Mouse (Mus musculus) liver, embryonic 15.5 days (tissue): ENCODE results near the gene Plxnb1. TPM values are rescaled to one million over a fixed set of nuclear protein-coding genes. Genes with fewer than 3 reads are reported as not detected.
"Not testable (repeated sequence)": the region's sequence is repeated elsewhere in the genome, so short reads cannot be mapped to it uniquely, and the experiment has no call there.

Source experiments
- ATAC-seq: fragments of 200-750 bp; cut with Nextera tagmentation; 2 replicates; pipeline ENCODE4 v1.8.0; 2017; ENCODE audit warnings: moderate number of reproducible peaks, mild to moderate bottlenecking, moderate library complexity; ENCODE audit not compliant: insufficient read depth
- H3K27ac ChIP-seq: fragments of 300-500 bp; sonication (generic); replicated peaks from 2 replicates; pipeline ENCODE4 v1.5.1; 2015; ENCODE audit warnings: mild to moderate bottlenecking, inconsistent platforms
- H3K27me3 ChIP-seq: fragments of 300-500 bp; sonication (generic); 2 replicates; pipeline ENCODE4 v1.6.1; 2015; ENCODE audit warnings: mild to moderate bottlenecking, inconsistent platforms
- H3K36me3 ChIP-seq: fragments of 300-500 bp; sonication (generic); replicated peaks from 2 replicates; pipeline ENCODE4 v1.6.1; 2015; ENCODE audit warnings: moderate library complexity, mild to moderate bottlenecking, inconsistent platforms
- H3K4me1 ChIP-seq: fragments of 300-500 bp; sonication (generic); replicated peaks from 2 replicates; pipeline ENCODE4 v1.6.1; 2015; ENCODE audit warnings: inconsistent platforms
- H3K4me2 ChIP-seq: fragments of 300-500 bp; sonication (generic); 2 replicates; pipeline ENCODE4 v1.6.1; 2015; ENCODE audit warnings: moderate library complexity, mild to moderate bottlenecking, inconsistent platforms
- H3K4me3 ChIP-seq: fragments of 300-500 bp; sonication (generic); replicated peaks from 2 replicates; pipeline ENCODE4 v1.5.1; 2015; ENCODE audit warnings: mild to moderate bottlenecking, inconsistent platforms
- H3K9ac ChIP-seq: fragments of 300-500 bp; sonication (generic); 2 replicates; pipeline ENCODE4 v1.6.1; 2015; ENCODE audit warnings: moderate library complexity, mild to moderate bottlenecking, inconsistent platforms
- H3K9me3 ChIP-seq: fragments of 300-500 bp; sonication (generic); replicated peaks from 2 replicates; pipeline ENCODE4 v1.6.1; 2016; ENCODE audit warnings: inconsistent platforms
- WGBS: fragments of 180-500 bp; shearing (Covaris S2); methylation state at CpG from one replicate; pipeline ENCODE4 v1.1.7; 2015; ENCODE audit warnings: mixed read lengths; ENCODE audit not compliant: insufficient replicate concordance; 5-methylcytosine and 5-hydroxymethylcytosine counted together
- polyA plus RNA-seq: library from polyadenylated mRNA; unstranded; fragments of >200 nt; fragmentation: Nextera tagmentation; extraction: Ambion mirVana; gene quantifications from 2 replicates; pipeline ENCODE4 v1.2.1, GENCODE M21; 2015

Gene Plxnb1
- polyA plus RNA-seq, 1 experiment from 2014 or later, result 3.5 TPM

DNA sequence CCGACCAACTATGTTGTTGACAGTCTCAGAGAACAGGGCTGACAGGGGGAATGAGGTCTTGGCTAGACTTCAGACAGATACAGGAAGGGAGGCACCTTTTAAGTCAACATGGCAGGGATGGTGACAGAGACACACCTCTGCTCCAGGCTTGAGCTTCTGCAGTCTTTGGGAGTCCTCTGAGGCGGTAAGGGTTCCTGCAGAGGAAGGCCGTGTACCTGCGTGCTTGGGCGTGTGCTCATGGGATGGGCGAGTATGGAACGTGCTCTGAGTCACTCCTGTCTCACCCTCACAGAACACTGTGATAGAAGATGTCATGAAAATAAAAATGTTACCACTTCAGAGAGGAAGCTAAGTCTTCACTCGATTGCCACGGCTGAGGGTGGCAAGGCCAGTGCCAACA, 24.4 kb downstream of the Plxnb1 start:
- WGBS, result 75% methylated on average over 9 of the region's 9 CpGs
- Histone ChIP-seq H3K9ac (no peak overlapping the region), H3K4me3 (no peak overlapping the region), H3K9me3 (no peaks in the 10 kb centered on the region), H3K27ac (no peak overlapping the region), H3K36me3 (0 out of 2 replicates have a peak, but pooled peaks cover 8% of the 10 kb centered on the region), H3K4me1 (0 out of 2 replicates have a peak, but pooled peaks cover 4% of the 10 kb centered on the region), H3K4me2 (no peak overlapping the region), H3K27me3 (no peaks in the 10 kb centered on the region)
- ATAC-seq, result no peak

- Histone ChIP-seq H3K36me3 (0 out of 2 replicates have a peak, but pooled peaks cover 3% of the 10 kb centered on the region), H3K4me1 (0 out of 2 replicates have a peak, but pooled peaks cover 4% of the 10 kb centered on the region), H3K4me3 (no peak overlapping the region), H3K27me3 (no peaks in the 10 kb centered on the region), H3K27ac (no peak overlapping the region), H3K9me3 (no peaks in the 10 kb centered on the region), H3K4me2 (no peak overlapping the region), H3K9ac (no peak overlapping the region)
- ATAC-seq, result no peak
- WGBS, result 71% methylated on average over 6 of the region's 6 CpGs
These were observed 25.8 kb downstream of the Plxnb1 start for GRCm38 (mm10) chr9:109120956-109121355.

DNA sequence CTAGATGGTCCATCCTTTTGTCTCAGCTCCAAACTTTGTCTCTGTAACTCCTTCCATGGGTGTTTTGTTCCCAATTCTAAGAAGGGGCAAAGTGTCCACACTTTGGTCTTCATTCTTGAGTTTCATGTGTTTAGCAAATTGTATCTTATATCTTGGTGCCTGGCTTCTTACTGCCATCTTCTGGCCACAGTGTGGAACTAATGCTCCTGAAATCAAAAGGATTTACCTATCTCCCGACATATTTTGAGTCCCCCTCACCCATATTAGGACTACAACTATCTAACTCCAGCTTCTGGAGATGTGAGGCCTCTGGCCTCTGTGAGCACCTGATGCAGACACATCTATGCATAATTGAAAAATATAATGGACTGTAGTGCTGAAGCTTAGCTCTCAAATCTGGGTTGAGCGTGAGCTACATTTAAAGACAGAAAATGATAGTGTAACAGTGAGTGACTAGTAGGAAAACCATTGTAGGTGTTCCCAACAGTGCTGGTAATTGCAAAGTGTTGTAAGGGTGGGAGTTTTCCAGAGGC, 27.4 kb downstream of the Plxnb1 start:
- 40% methylated on average over 2 of the region's 2 CpGs for WGBS
- H3K27me3 ChIP-seq, result no peaks in the 10 kb centered on the region
- no peaks in the 10 kb centered on the region for H3K36me3 ChIP-seq
- H3K4me1 ChIP-seq, result 0 out of 2 replicates have a peak, but pooled peaks cover 7% of the 10 kb centered on the region
- no peak overlapping the region for H3K4me2 ChIP-seq
- ATAC-seq, result no peak
- H3K4me3 ChIP-seq, result no peak overlapping the region
- no peaks in the 10 kb centered on the region for H3K9me3 ChIP-seq
- no peak overlapping the region for H3K27ac ChIP-seq
- no peak overlapping the region for H3K9ac ChIP-seq

DNA sequence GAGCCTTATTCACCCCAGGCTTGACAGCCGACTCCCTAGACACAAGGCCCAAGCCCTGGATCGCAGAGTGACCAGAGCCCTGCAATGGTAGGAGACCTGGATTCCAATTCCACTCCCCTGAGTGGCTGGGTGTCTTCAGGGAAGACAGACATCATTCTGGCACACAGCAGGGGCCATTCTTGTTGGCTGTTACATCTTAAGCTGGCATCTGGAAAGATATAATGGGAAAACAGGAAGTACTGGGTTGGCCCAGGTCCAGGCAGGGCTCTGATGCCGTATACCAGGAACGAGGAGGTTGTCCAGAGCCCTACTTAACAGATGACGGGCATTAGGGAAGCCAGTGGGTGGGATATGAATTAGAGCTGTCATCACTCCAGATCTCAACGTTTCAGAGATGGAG, 28.1 kb downstream of the Plxnb1 start:
- Histone ChIP-seq H3K4me3 (no peak overlapping the region), H3K27me3 (no peaks in the 10 kb centered on the region), H3K9me3 (no peaks in the 10 kb centered on the region), H3K36me3 (no peaks in the 10 kb centered on the region), H3K4me1 (0 out of 2 replicates have a peak, but pooled peaks cover 3% of the 10 kb centered on the region), H3K4me2 (no peak overlapping the region), H3K27ac (no peak overlapping the region), H3K9ac (no peak overlapping the region)
- 36% methylated on average over 6 of the region's 6 CpGs for WGBS
- no peak for ATAC-seq

DNA sequence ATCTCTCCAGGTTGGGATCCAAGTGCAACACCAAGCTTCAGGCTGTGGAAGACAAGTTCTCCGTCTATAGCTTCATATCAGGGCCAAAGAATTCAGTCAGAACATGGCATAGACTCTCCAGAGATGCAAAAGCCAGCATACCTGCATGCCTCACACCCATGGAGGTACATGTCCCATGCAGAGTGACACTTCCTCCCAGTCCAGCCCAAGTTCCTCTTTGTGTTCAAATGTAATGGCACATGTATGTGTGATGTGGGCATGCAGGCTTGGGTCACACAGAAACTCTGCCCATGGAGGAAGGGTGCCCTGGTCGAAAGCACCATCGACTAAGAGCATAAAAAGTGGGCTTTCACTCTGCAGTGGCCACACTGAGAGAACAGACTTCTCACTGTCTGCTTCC, 29.0 kb downstream of the Plxnb1 start:
- H3K27ac ChIP-seq, result no peak overlapping the region
- H3K9me3 ChIP-seq, result no peaks in the 10 kb centered on the region
- no peak overlapping the region for H3K4me2 ChIP-seq
- H3K4me1 ChIP-seq, result 0 out of 2 replicates have a peak, but pooled peaks cover 3% of the 10 kb centered on the region
- H3K36me3 ChIP-seq, result no peaks in the 10 kb centered on the region
- H3K9ac ChIP-seq, result no peak overlapping the region
- H3K4me3 ChIP-seq, result no peak overlapping the region
- ATAC-seq, result no peak
- WGBS, result 67% methylated on average over 3 of the region's 3 CpGs
- H3K27me3 ChIP-seq, result no peaks in the 10 kb centered on the region

DNA sequence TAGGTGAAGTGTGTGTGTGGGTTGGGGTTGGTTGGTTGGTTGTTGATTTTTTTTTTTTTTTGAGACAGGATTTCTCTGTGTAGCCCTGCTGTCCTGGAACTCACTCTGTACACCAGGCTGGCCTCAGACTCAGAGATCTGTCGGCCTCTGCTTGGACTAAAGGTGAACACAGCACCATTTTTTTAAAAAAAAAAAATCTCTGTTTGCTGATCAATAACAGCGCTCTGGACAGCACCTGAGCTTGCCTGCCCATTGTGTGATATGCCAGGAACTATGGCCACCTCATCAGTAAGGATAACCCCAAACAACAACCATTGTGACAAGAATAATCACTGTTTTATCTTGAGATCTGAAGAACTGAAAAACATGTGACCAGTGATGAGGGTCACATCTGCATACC, 29.9 kb downstream of the Plxnb1 start:
- no peak overlapping the region for H3K4me2 ChIP-seq
- 35% methylated on average over 2 of the region's 2 CpGs for WGBS
- H3K36me3 ChIP-seq, result no peaks in the 10 kb centered on the region
- H3K4me3 ChIP-seq, result no peak overlapping the region
- no peak overlapping the region for H3K27ac ChIP-seq
- no peak for ATAC-seq
- no peaks in the 10 kb centered on the region for H3K9me3 ChIP-seq
- no peak overlapping the region for H3K9ac ChIP-seq
- 0 out of 2 replicates have a peak, but pooled peaks cover 3% of the 10 kb centered on the region for H3K4me1 ChIP-seq
- H3K27me3 ChIP-seq, result no peaks in the 10 kb centered on the region

DNA sequence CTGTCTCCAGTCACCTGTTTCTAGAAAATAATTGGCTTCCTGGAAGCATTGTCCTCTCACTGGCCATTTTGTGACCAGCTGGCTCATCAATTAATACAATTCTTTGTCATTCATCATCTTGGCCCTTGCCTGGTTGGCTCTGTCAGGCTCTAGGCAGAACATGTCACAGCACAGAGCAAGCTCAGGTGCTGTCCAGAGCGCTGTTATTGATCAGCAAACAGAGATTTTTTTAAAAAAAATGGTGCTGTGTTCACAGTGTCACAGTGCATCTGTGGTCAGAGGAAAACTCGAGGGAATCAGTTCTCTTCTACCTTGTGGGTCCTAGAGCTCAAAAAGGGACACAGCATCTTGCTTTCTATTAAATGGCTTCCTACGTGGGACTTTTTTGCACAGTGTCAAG, 30.3 kb downstream of the Plxnb1 start:
- Histone ChIP-seq H3K4me3 (no peak overlapping the region), H3K27ac (no peak overlapping the region), H3K27me3 (no peaks in the 10 kb centered on the region), H3K9ac (no peak overlapping the region), H3K9me3 (no peaks in the 10 kb centered on the region), H3K4me1 (0 out of 2 replicates have a peak, but pooled peaks cover 3% of the 10 kb centered on the region), H3K36me3 (no peaks in the 10 kb centered on the region), H3K4me2 (no peak overlapping the region)
- ATAC-seq, result no peak
- WGBS, result 52% methylated on average over 3 of the region's 3 CpGs

GRCm38 (mm10) chr9:109127076-109127475, 31.9 kb downstream of the Plxnb1 start:
- WGBS, result 62% methylated on average over 4 of the region's 4 CpGs
- Histone ChIP-seq H3K4me1 (0 out of 2 replicates have a peak, but pooled peaks cover 3% of the 10 kb centered on the region), H3K27ac (no peak overlapping the region), H3K9me3 (no peaks in the 10 kb centered on the region), H3K4me2 (no peak overlapping the region), H3K27me3 (no peaks in the 10 kb centered on the region), H3K9ac (no peak overlapping the region), H3K36me3 (no peaks in the 10 kb centered on the region), H3K4me3 (no peak overlapping the region)
- ATAC-seq, result no peak

DNA sequence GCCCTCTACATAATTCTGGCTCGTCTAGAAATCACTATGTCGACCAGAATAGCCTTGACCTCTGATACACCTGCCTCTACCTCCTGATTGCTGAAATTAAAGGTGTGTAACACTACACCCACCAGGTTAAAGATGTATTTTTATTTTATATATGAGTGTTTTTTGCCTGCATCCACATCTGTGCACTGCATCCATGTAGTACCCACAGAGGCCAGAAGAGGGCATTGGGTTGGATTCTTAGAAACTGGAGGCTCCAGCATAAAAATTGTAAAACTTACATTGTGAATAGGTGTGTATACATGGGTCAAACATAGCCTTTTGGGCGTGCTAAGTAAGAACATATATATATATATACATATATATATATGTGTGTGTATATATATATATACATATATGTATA, 33.0 kb downstream of the Plxnb1 start:
- 28% methylated on average over 3 of the region's 3 CpGs for WGBS
- H3K9me3 ChIP-seq, result no peaks in the 10 kb centered on the region

GRCm38 (mm10) chr9:109130076-109130475, 34.9 kb downstream of the Plxnb1 start:
- Histone ChIP-seq H3K4me1 (0 out of 2 replicates have a peak, but pooled peaks cover 3% of the 10 kb centered on the region), H3K27me3 (no peaks in the 10 kb centered on the region), H3K4me3 (no peak overlapping the region), H3K27ac (no peak overlapping the region), H3K36me3 (no peaks in the 10 kb centered on the region), H3K9me3 (no peaks in the 10 kb centered on the region), H3K4me2 (no peak overlapping the region), H3K9ac (no peak overlapping the region)
- ATAC-seq, result no peak
- WGBS, result 66% methylated on average over 5 of the region's 5 CpGs

More for the DNA sequence above, 33.0 kb downstream of the Plxnb1 start:
- H3K9ac ChIP-seq, result no peak overlapping the region
- H3K27me3 ChIP-seq, result no peaks in the 10 kb centered on the region
- no peak overlapping the region for H3K27ac ChIP-seq
- no peak overlapping the region for H3K4me2 ChIP-seq
- H3K4me1 ChIP-seq, result 0 out of 2 replicates have a peak, but pooled peaks cover 3% of the 10 kb centered on the region
- no peak overlapping the region for H3K4me3 ChIP-seq
- ATAC-seq, result no peak
- no peaks in the 10 kb centered on the region for H3K36me3 ChIP-seq

DNA sequence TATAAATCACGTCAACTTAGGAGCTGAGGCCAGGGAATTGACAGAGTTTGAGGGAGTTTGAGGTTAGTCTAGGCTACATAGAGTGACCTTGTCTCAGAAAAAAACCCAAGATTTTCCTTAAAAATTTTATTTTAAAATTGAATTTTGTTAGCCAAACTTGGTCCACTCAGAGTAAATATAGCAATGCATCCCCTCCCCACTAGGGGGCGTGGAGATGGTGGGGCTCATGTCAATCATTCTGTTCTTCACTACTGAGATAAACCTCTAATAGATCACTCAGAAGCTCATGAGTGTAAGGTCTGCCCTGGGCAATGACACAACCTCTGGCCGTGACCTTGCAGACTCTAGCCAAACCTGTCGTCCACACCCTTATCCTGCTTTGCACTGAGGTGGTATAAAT, 45.2 kb downstream of the Plxnb1 start:
- H3K27me3 ChIP-seq, ATAC-seq, H3K4me3 ChIP-seq, H3K36me3 ChIP-seq, H3K9ac ChIP-seq, H3K9me3 ChIP-seq, H3K4me1 ChIP-seq, H3K27ac ChIP-seq, H3K4me2 ChIP-seq: not testable (repeated sequence)
- 53% methylated on average over 4 of the region's 4 CpGs for WGBS

DNA sequence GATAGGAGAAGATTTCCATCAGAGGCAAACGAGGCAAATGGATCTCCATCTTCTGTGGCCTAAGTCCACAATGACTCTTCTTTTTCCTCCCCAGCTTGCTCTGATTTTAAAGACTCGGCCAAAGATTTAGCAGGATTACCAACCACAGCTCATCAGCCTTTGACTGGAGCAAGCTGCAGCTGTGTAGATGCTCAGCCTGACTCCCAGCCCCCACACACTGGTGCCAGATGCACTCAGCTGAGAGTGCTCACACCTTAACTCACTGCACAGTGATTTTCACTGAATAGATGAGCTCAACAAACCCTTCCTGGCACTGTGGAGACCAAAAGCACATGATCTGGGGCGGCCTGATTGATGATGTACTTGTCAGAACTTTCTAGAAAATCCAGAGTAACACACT, 66.8 kb downstream of the Plxnb1 start, which contains the start of gene Fbxw21:
Fbxw21 (minus strand) TSS at position 101 of the 400 bp plus-strand sequence.
- no peak within 1 kb of the TSS for H3K4me2 ChIP-seq
- H3K4me1 ChIP-seq, result no peaks in the 10 kb centered on the region
- H3K9ac ChIP-seq, result no peak within 1 kb of the TSS
- H3K9me3 ChIP-seq, result no peaks in the 10 kb centered on the region
- H3K27ac ChIP-seq, result no peak within 1 kb of the TSS
- WGBS, result 52% methylated on average over 3 of the region's 3 CpGs
- H3K27me3 ChIP-seq, result no peaks in the 10 kb centered on the region
- H3K4me3 ChIP-seq, result no peak within 1 kb of the TSS
- no peak for ATAC-seq
- no peaks in the 10 kb centered on the region for H3K36me3 ChIP-seq
